Mouse (Mus musculus) hindbrain, postnatal 0 days (tissue): ENCODE results near the gene Rab20. TPM values are rescaled to one million over a fixed set of nuclear protein-coding genes. Genes with fewer than 3 reads are reported as not detected.
A peak's percentile ranks its signal among the peaks of the same experiment; 100 is the strongest.
"Not testable (repeated sequence)": the region's sequence is repeated elsewhere in the genome, so short reads cannot be mapped to it uniquely, and the experiment has no call there.

Experiments used
- ATAC-seq: fragments of 200-750 bp; cut with Nextera tagmentation; 2 replicates; pipeline ENCODE4 v1.8.0; 2017; ENCODE audit warnings: mild to moderate bottlenecking, moderate TSS enrichment, moderate library complexity
- DNase-seq: peaks from one replicate; pipeline ENCODE4 v3.0.0-alpha.2; 2015; ENCODE audit warnings: low spot score
- H3K27ac ChIP-seq: fragments of 300-500 bp; sonication (generic); 2 replicates; pipeline ENCODE4 v1.5.1; 2014; ENCODE audit warnings: mild to moderate bottlenecking
- H3K27me3 ChIP-seq: fragments of 300-500 bp; sonication (generic); 2 replicates; pipeline ENCODE4 v1.6.1; 2014; ENCODE audit warnings: low read length, mixed read lengths; ENCODE audit not compliant: insufficient read depth
- H3K36me3 ChIP-seq: fragments of 300-500 bp; sonication (generic); 2 replicates; pipeline ENCODE4 v1.6.1; 2014; ENCODE audit warnings: low read length, mixed read lengths; ENCODE audit not compliant: insufficient read depth
- H3K4me1 ChIP-seq: fragments of 300-500 bp; sonication (generic); 2 replicates; pipeline ENCODE4 v1.6.1; 2014; ENCODE audit warnings: antibody characterized with exemption, low read length, mixed read lengths; ENCODE audit not compliant: insufficient read depth
- H3K4me2 ChIP-seq: fragments of 300-500 bp; sonication (generic); 2 replicates; pipeline ENCODE4 v1.6.1; 2014; ENCODE audit warnings: low read depth, mild to moderate bottlenecking, low read length, moderate library complexity, mixed read lengths
- H3K4me3 ChIP-seq: fragments of 300-500 bp; sonication (generic); 2 replicates; pipeline ENCODE4 v1.5.1; 2014; ENCODE audit warnings: low read length
- H3K9ac ChIP-seq: fragments of 300-500 bp; sonication (generic); replicated peaks from 2 replicates; pipeline ENCODE4 v1.6.1; 2014; ENCODE audit warnings: mild to moderate bottlenecking, low read length, moderate library complexity, mixed read lengths
- H3K9me3 ChIP-seq: fragments of 300-500 bp; sonication (generic); 2 replicates; pipeline ENCODE4 v1.6.1; 2016; ENCODE audit warnings: low read length, mixed read lengths
- CTCF ChIP-seq: IDR thresholded peaks from 2 replicates; pipeline ENCODE4 v1.5.1; 2016; ENCODE audit warnings: antibody characterized with exemption, control low read depth, low read depth
- WGBS: fragments of 180-500 bp; shearing (Covaris S2); extraction: QIAGEN DNeasy Blood & Tissue Kit; methylation state at CpG from one replicate; pipeline ENCODE4 v1.1.7; 2014; 5-methylcytosine and 5-hydroxymethylcytosine counted together
- polyA plus RNA-seq: library from polyadenylated mRNA; unstranded; fragments of >200 nt; fragmentation: Nextera tagmentation; extraction: Ambion mirVana; gene quantifications from 2 replicates; pipeline ENCODE4 v1.2.1, GENCODE M21; 2015
- total RNA-seq: library from RNA; depleted of rRNA; stranded (reverse); fragments of >200 nt; gene quantifications from 2 replicates; pipeline ENCODE4 v1.2.3, GENCODE M21; 2014

Gene Rab20
- total and polyA plus RNA-seq, 2 experiments from 2014 or later = 2.2 to 4.7 TPM

DNA sequence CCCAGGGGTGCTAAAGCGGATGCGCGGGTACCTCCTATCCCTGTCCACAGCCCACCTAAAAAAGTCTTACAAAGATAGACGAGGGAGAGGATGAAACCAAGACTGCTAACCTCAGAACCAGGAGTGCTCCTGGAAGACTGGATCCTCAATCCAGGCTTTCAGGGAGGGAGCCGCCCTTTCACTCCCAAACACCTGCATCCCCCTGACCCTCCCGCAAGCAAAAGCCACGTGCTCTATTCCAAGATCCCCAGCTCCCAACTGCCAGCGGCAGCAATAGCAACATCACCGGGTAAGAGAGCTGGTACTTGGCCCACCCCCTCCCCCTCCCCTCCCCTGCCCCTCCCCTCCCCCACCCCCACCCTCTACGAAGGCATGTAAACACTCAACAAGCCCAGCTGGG, 3.1 kb downstream of the Rab20 start:
- Histone ChIP-seq H3K4me2 (no peak overlapping the region), H3K4me3 (no peak overlapping the region), H3K36me3 (no peaks in the 10 kb centered on the region), H3K4me1 (peaks cover 9% of the 10 kb centered on the region), H3K9ac (no peak overlapping the region), H3K9me3 (no peaks in the 10 kb centered on the region), H3K27me3 (peaks cover 39% of the 10 kb centered on the region), H3K27ac (no peak overlapping the region)
- ATAC-seq = no peak
- 18% methylated on average over 9 of the region's 10 CpGs for WGBS
- DNase-seq = no peak
- no peak for TF ChIP-seq CTCF

DNA sequence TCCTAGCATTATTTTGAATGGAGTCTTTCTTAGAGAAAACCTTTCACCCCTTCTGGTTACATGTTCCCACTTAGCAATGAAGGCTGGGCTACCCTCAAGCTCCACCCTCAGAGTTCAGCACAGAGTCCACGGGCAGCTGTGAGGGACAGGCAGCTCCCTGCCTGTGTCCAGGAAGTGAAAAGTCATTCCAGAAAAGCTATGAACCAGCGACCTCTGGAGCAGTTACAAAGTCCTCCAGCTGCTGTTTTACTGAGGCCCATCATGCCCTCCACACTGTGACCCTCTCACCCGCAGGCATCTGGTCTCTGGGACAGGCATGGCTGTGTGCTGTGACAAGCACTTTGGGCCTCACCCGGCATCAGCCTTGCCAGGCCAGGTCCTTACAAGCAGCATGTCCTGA, 5.4 kb downstream of the Rab20 start:
- WGBS = 34% methylated on average over 4 of the region's 4 CpGs

GRCm38 (mm10) chr8:11471309-11471708, 7.2 kb downstream of the Rab20 start:
- TF ChIP-seq CTCF = no peak

More for the DNA sequence above, 5.4 kb downstream of the Rab20 start:
- Histone ChIP-seq H3K4me3 (no peak overlapping the region), H3K9ac (no peak overlapping the region), H3K9me3 (no peaks in the 10 kb centered on the region), H3K27ac (no peak overlapping the region), H3K36me3 (no peaks in the 10 kb centered on the region), H3K27me3 (peaks cover 24% of the 10 kb centered on the region), H3K4me2 (no peak overlapping the region), H3K4me1 (peaks cover 4% of the 10 kb centered on the region)
- no peak for ATAC-seq
- no peak for DNase-seq
- TF ChIP-seq CTCF = no peak

GRCm38 (mm10) chr8:11470694-11471093, 7.8 kb downstream of the Rab20 start:
- DNase-seq = no peak
- Histone ChIP-seq H3K27me3 (peaks cover 7% of the 10 kb centered on the region; the same call in 1 of the 2 replicates), H3K4me1 (no peaks in the 10 kb centered on the region), H3K27ac (no peak overlapping the region), H3K9ac (no peak overlapping the region), H3K9me3 (no peaks in the 10 kb centered on the region), H3K4me3 (no peak overlapping the region), H3K36me3 (no peaks in the 10 kb centered on the region), H3K4me2 (no peak overlapping the region)
- ATAC-seq = no peak
- no peak for TF ChIP-seq CTCF
- WGBS = 68% methylated on average over 7 of the region's 7 CpGs

More at GRCm38 (mm10) chr8:11471309-11471708, 7.2 kb downstream of the Rab20 start:
- Histone ChIP-seq H3K27me3 (peaks cover 13% of the 10 kb centered on the region; the same call in 1 of the 2 replicates), H3K4me1 (no peaks in the 10 kb centered on the region), H3K36me3 (no peaks in the 10 kb centered on the region), H3K4me2 (no peak overlapping the region), H3K9ac (no peak overlapping the region), H3K27ac (no peak overlapping the region), H3K4me3 (no peak overlapping the region), H3K9me3 (no peaks in the 10 kb centered on the region)
- WGBS = 37% methylated on average over 8 of the region's 8 CpGs
- DNase-seq = no peak
- ATAC-seq = no peak

DNA sequence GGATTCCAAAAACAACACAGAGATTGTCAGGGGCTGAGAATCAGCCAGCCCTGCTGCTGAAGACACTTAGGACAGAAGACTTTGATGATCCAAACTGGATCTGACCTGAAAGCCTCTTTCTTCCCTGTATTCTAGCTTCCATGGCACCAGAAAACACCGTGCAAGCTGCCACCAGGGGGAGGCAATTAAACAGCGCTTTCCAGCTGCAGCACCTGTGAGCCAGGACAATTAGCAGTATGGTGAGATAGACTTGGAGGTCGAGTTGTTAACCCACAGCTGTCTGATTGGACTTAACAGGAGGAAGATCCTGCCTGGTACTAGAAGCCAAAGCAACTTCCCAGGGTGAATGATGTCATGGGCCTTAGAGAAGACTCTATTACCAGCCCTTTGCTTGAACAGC, 9.4 kb downstream of the Rab20 start:
- Histone ChIP-seq H3K9me3 (no peaks in the 10 kb centered on the region), H3K27ac (no peak overlapping the region), H3K4me2 (no peak overlapping the region), H3K36me3 (no peaks in the 10 kb centered on the region), H3K27me3 (no peaks in the 10 kb centered on the region), H3K4me3 (no peak overlapping the region), H3K9ac (no peak overlapping the region), H3K4me1 (no peaks in the 10 kb centered on the region)
- 11% methylated on average over 3 of the region's 3 CpGs for WGBS
- DNase-seq (peak; percentile 60), ATAC-seq (0 out of 2 replicates have a peak, but pooled peaks have one; percentile 50)
- peak; percentile 73 for TF ChIP-seq CTCF

- not testable (repeated sequence) for H3K9me3 ChIP-seq, H3K27ac ChIP-seq, H3K4me2 ChIP-seq, H3K27me3 ChIP-seq, H3K4me3 ChIP-seq, DNase-seq, H3K9ac ChIP-seq, H3K4me1 ChIP-seq, H3K36me3 ChIP-seq, ATAC-seq
- WGBS = 65% methylated on average over 4 of the region's 5 CpGs
Measured at GRCm38 (mm10) chr8:11466528-11466927, 12.0 kb downstream of the Rab20 start.

DNA sequence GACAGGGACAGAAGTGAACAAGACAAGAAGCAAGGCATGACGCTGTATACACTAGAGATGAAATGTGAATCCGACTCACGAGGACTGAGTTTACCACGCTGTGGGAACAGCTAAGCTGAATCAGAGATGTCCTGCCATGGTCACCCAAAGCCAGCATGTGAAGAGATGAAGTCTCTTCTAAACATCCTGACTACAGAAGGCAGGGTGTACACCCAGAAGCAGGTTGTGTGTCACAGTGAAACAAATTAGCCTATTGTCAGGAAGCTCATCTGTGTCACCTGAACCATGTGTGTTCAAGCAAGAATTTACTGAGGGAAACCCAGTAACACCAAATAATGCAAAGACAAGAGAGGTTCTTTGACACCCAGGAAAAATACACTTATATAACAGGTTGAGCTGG, 12.9 kb downstream of the Rab20 start:
- ATAC-seq (no peak), DNase-seq (no peak)
- H3K4me3 ChIP-seq = no peak overlapping the region
- H3K36me3 ChIP-seq = no peaks in the 10 kb centered on the region
- no peaks in the 10 kb centered on the region for H3K9me3 ChIP-seq
- H3K9ac ChIP-seq = no peak overlapping the region
- no peaks in the 10 kb centered on the region for H3K4me1 ChIP-seq
- no peaks in the 10 kb centered on the region for H3K27me3 ChIP-seq
- 92% methylated on average over 4 of the region's 4 CpGs for WGBS
- no peak for TF ChIP-seq CTCF
- no peak overlapping the region for H3K27ac ChIP-seq
- H3K4me2 ChIP-seq = no peak overlapping the region
